Mouse (Mus musculus) hindbrain, embryonic 12.5 days (tissue): Measurements from ENCODE around the gene Omp. TPM values are rescaled to one million over a fixed set of nuclear protein-coding genes. Genes with fewer than 3 reads are reported as not detected.

Experiments used
- ATAC-seq: fragments of 200-750 bp; cut with Nextera tagmentation; 2 replicates; pipeline ENCODE4 v1.8.0; 2017; ENCODE audit warnings: moderate TSS enrichment; ENCODE audit not compliant: low FRiP score
- H3K27ac ChIP-seq: fragments of 300-500 bp; sonication (generic); 2 replicates; pipeline ENCODE4 v1.5.1; 2016; ENCODE audit warnings: mild to moderate bottlenecking
- H3K27me3 ChIP-seq: fragments of 300-500 bp; sonication (generic); 2 replicates; pipeline ENCODE4 v1.6.1; 2016; ENCODE audit warnings: mild to moderate bottlenecking
- H3K36me3 ChIP-seq: fragments of 300-500 bp; sonication (generic); 2 replicates; pipeline ENCODE4 v1.6.1; 2016; ENCODE audit warnings: mild to moderate bottlenecking
- H3K4me1 ChIP-seq: fragments of 300-500 bp; sonication (generic); 2 replicates; pipeline ENCODE4 v1.6.1; 2016
- H3K4me2 ChIP-seq: fragments of 300-500 bp; sonication (generic); replicated peaks from 2 replicates; pipeline ENCODE4 v1.6.1; 2016; ENCODE audit warnings: mild to moderate bottlenecking
- H3K4me3 ChIP-seq: fragments of 300-500 bp; sonication (generic); 2 replicates; pipeline ENCODE4 v1.5.1; 2016; ENCODE audit warnings: mild to moderate bottlenecking
- H3K9ac ChIP-seq: fragments of 300-500 bp; sonication (generic); 2 replicates; pipeline ENCODE4 v1.6.1; 2016; ENCODE audit warnings: mild to moderate bottlenecking, moderate library complexity
- H3K9me3 ChIP-seq: fragments of 300-500 bp; sonication (generic); replicated peaks from 2 replicates; pipeline ENCODE4 v1.6.1; 2016; ENCODE audit warnings: mild to moderate bottlenecking
- WGBS: fragments of 180-500 bp; shearing (Covaris S2); methylation state at CpG from one replicate; pipeline ENCODE4 v1.1.7; 2016; 5-methylcytosine and 5-hydroxymethylcytosine counted together
- polyA plus RNA-seq: library from polyadenylated mRNA; unstranded; fragments of >200 nt; fragmentation: Nextera tagmentation; extraction: Ambion mirVana; gene quantifications from 2 replicates; pipeline ENCODE4 v1.2.1, GENCODE M21; 2016

The Omp gene
- polyA plus RNA-seq, 1 experiment from 2014 or later: 0.28 TPM

DNA sequence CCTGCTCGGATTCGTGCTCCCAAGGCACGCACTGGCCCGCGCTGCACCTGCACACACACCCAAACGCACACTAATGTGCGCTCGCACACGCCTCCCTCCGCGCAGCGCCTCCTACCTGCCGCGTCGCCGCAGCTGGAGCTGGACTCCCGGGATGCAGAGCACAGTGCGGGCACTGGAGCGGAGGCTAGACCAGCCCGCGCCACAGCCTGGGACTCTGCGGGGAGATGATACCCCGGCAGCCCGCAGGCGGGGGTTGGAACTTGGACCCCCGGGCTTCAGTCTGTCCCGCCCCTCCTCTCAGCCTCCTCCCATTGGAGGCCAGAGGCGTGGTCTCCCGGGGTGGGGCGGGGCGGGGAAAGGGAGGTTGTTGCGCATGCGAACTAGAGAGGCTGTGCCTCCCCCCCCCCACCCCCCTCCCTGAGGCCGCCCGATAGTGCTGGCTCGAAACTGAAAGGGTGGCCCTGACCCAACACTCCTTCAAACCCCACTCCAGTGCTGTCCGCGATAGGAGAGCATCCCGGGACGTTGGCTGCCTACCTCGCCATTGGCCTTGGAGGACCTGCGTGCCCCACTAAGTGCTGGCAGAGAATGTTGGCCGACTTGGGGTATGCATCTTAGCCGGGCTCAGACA, 32.7 kb upstream of the Omp start, which contains the start of gene Capn5:
TSS of gene Capn5 (minus strand) at position 346 of the 631 bp plus-strand sequence.
- peak; percentile 85 for ATAC-seq
- H3K4me1 ChIP-seq: peaks cover 24% of the 10 kb centered on the region
- WGBS: 1% methylated on average over 43 of the region's 44 CpGs

DNA sequence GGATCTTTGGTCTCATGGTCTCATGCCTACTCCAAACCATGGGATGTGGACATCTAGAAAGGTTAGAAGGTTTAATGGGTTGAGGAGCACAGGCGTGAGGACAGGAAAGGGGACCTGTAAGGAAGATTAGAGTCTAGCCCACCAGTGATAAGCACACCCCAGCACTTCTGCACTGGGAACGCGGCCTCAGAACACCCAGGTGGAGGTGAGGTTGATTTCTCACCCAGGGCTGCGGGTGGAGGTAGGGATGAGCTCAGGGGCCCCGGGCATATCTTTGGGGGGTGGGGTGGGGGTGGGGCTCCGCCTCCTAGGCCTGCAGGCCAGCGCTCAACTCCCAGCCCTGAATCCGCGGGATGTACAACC, 32.2 kb upstream of the Omp start:
- Histone ChIP-seq H3K27me3 (peaks cover 37% of the 10 kb centered on the region), H3K27ac (no peak overlapping the region), H3K9me3 (no peaks in the 10 kb centered on the region), H3K4me2 (peak overlapping the region; percentile 77), H3K9ac (peak overlapping the region; percentile 69), H3K4me1 (peaks cover 24% of the 10 kb centered on the region), H3K4me3 (peak overlapping the region; percentile 77), H3K36me3 (no peaks in the 10 kb centered on the region)
- WGBS: 9% methylated on average over 9 of the region's 9 CpGs
- ATAC-seq: no peak; the same call in 1 of the 2 replicates

More for the DNA sequence above, 32.7 kb upstream of the Omp start, which contains the start of gene Capn5:
- Histone ChIP-seq H3K9me3 (no peaks in the 10 kb centered on the region), H3K36me3 (no peaks in the 10 kb centered on the region), H3K27me3 (peaks cover 37% of the 10 kb centered on the region), H3K9ac (peak within 1 kb of the TSS; percentile 69), H3K4me3 (peak within 1 kb of the TSS; percentile 77), H3K4me2 (peak within 1 kb of the TSS; percentile 77), H3K27ac (no peak within 1 kb of the TSS)

GRCm38 (mm10) chr7:98177071-98177485, 31.8 kb upstream of the Omp start:
- Histone ChIP-seq H3K27me3 (peaks cover 37% of the 10 kb centered on the region), H3K36me3 (no peaks in the 10 kb centered on the region)

GRCm38 (mm10) chr7:98176322-98177070, 31.2 kb upstream of the Omp start:
- H3K9me3 ChIP-seq: no peaks in the 10 kb centered on the region
- no peak overlapping the region; the same call in 1 of the 2 replicates for H3K9ac ChIP-seq
- H3K27ac ChIP-seq: no peak overlapping the region
- no peaks in the 10 kb centered on the region for H3K36me3 ChIP-seq
- ATAC-seq: no peak
- peaks cover 37% of the 10 kb centered on the region for H3K27me3 ChIP-seq
- peak overlapping the region; percentile 77 for H3K4me2 ChIP-seq
- H3K4me3 ChIP-seq: peak overlapping the region; percentile 77; the same call in 1 of the 2 replicates
- peaks cover 24% of the 10 kb centered on the region for H3K4me1 ChIP-seq
- 67% methylated on average over 8 of the region's 8 CpGs for WGBS

More at GRCm38 (mm10) chr7:98177071-98177485, 31.8 kb upstream of the Omp start:
- no peak for ATAC-seq
- Histone ChIP-seq H3K9ac (peak overlapping the region; percentile 69), H3K4me3 (peak overlapping the region; percentile 77), H3K4me2 (peak overlapping the region; percentile 77), H3K9me3 (no peaks in the 10 kb centered on the region), H3K27ac (no peak overlapping the region), H3K4me1 (peaks cover 24% of the 10 kb centered on the region)
- WGBS: 53% methylated on average over 2 of the region's 2 CpGs

DNA sequence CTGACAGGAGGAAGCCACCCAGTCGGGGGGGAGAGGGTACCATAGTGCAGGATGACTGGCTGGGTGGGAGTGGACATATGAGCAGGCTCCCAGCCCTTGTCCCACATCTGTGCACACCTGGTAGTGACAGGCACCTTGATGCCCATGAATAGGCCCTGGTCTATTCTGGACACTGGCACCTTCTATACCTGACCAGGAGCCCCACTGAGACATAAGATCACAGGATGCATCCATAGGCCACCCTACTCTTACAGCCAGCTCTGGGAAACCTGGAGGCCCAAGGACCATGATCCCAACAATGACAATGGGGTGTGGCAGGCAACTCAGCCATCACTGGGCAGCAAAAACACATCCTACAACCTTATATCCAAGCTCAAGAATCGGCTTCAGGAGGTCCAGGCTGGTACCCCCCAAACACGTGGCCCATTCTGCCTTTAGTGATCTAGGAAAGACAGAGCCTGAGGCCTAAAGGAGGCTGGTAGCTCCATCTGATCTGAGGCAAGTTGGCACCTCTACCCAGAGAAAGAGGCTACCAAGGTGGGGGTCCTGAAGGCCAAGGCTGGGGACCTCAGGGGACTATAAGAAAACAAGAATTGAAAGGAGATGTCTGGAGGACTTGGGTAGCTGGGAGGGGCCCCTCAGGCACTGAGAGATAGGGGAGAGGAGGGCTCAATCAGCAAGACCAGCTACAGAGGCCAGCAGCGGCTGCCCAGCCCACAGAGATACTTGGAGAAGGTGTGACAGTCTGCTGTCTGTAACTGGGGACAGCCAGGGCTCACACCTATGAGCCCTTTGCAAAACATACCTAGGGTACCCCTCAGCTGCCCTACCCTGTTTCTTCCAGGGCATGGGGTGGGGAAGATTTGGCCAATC, 29.8 kb upstream of the Omp start:
- H3K4me1 ChIP-seq: peaks cover 31% of the 10 kb centered on the region
- no peaks in the 10 kb centered on the region for H3K9me3 ChIP-seq
- H3K27ac ChIP-seq: no peak overlapping the region
- WGBS: 78% methylated on average over 4 of the region's 4 CpGs
- H3K9ac ChIP-seq: no peak overlapping the region
- H3K4me2 ChIP-seq: 0 out of 2 replicates have a peak overlapping the region, but pooled peaks have one; percentile 6
- no peaks in the 10 kb centered on the region for H3K36me3 ChIP-seq
- no peak for ATAC-seq
- H3K27me3 ChIP-seq: peaks cover 31% of the 10 kb centered on the region
- no peak overlapping the region for H3K4me3 ChIP-seq

- H3K36me3 ChIP-seq: no peaks in the 10 kb centered on the region
- WGBS: 38% methylated on average over 4 of the region's 4 CpGs
- H3K27me3 ChIP-seq: peaks cover 15% of the 10 kb centered on the region
- no peak overlapping the region for H3K27ac ChIP-seq
- H3K4me2 ChIP-seq: no peak overlapping the region
- peaks cover 31% of the 10 kb centered on the region for H3K4me1 ChIP-seq
- no peak overlapping the region for H3K4me3 ChIP-seq
- no peak for ATAC-seq
- H3K9me3 ChIP-seq: no peaks in the 10 kb centered on the region
- H3K9ac ChIP-seq: no peak overlapping the region
Measured at GRCm38 (mm10) chr7:98173408-98173807, 28.1 kb upstream of the Omp start.

GRCm38 (mm10) chr7:98172661-98173060, 27.4 kb upstream of the Omp start:
- no peak overlapping the region for H3K27ac ChIP-seq
- no peak overlapping the region for H3K9ac ChIP-seq
- 87% methylated on average over 8 of the region's 8 CpGs for WGBS
- H3K4me3 ChIP-seq: no peak overlapping the region
- peaks cover 30% of the 10 kb centered on the region for H3K4me1 ChIP-seq
- H3K9me3 ChIP-seq: no peaks in the 10 kb centered on the region
- no peak for ATAC-seq
- no peak overlapping the region for H3K4me2 ChIP-seq
- H3K27me3 ChIP-seq: peaks cover 15% of the 10 kb centered on the region
- no peaks in the 10 kb centered on the region for H3K36me3 ChIP-seq

- Histone ChIP-seq H3K9me3 (no peaks in the 10 kb centered on the region), H3K4me2 (no peak overlapping the region), H3K27ac (peak overlapping the region; percentile 17; the same call in 1 of the 2 replicates), H3K27me3 (peaks cover 5% of the 10 kb centered on the region), H3K4me1 (peaks cover 19% of the 10 kb centered on the region), H3K9ac (no peak overlapping the region; the same call in 1 of the 2 replicates), H3K4me3 (no peak overlapping the region), H3K36me3 (no peaks in the 10 kb centered on the region)
- ATAC-seq: peak; percentile 35; the same call in 1 of the 2 replicates
- 55% methylated on average over 6 of the region's 6 CpGs for WGBS
Measured at GRCm38 (mm10) chr7:98171141-98172073, 26.1 kb upstream of the Omp start.

GRCm38 (mm10) chr7:98164999-98165528, 19.8 kb upstream of the Omp start:
- Histone ChIP-seq H3K27ac (peak overlapping the region; percentile 58), H3K27me3 (0 out of 2 replicates have a peak, but pooled peaks cover 3% of the 10 kb centered on the region), H3K4me3 (no peak overlapping the region), H3K9ac (0 out of 2 replicates have a peak overlapping the region, but pooled peaks have one; percentile 1), H3K36me3 (no peaks in the 10 kb centered on the region), H3K4me2 (no peak overlapping the region), H3K9me3 (no peaks in the 10 kb centered on the region), H3K4me1 (peaks cover 20% of the 10 kb centered on the region)
- ATAC-seq: peak; percentile 68
- 57% methylated on average over 10 of the region's 10 CpGs for WGBS

DNA sequence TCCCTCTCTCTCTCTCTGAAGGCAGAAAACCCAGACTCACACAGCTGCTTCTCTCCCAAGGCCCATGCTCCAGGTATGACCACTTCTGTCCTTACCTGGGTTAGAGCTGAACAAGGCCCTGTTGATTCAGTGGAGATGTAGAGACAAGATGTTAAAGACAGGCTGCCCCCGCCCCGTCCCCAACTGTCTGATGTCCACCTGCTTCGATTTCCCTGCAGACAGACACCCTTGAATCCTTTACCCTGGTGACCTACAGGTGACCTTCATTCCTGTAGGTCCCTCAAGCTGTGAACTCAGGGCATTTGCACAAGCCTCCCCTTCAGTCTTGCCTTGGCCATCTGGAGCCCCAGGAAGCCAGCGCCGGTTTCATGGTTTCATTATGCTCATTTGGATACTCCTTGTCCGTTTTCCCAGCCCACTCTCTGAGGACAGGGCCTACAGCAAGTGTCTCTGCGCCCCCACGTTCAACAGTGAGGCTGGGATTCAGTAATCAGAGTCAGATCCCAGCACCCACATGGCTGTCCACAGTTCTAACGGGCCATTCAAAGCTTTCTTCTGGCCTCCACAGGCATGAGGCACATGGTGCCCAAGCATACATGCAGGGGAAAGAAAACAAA, 19.2 kb upstream of the Omp start:
- Histone ChIP-seq H3K9ac (no peak overlapping the region), H3K4me3 (no peak overlapping the region), H3K27me3 (0 out of 2 replicates have a peak, but pooled peaks cover 3% of the 10 kb centered on the region), H3K36me3 (no peaks in the 10 kb centered on the region), H3K27ac (peak overlapping the region; percentile 58; the same call in 1 of the 2 replicates), H3K4me1 (peaks cover 24% of the 10 kb centered on the region), H3K9me3 (no peaks in the 10 kb centered on the region), H3K4me2 (no peak overlapping the region)
- 0 out of 2 replicates have a peak, but pooled peaks have one; percentile 5 for ATAC-seq
- 76% methylated on average over 9 of the region's 9 CpGs for WGBS
